Mouse (Mus musculus) retina, adult 2 months (tissue): Measurements from ENCODE around the gene Abcb4.
"Not testable (repeated sequence)": the region's sequence is repeated elsewhere in the genome, so short reads cannot be mapped to it uniquely, and the experiment has no call there.

Source experiments
- DNase-seq: peaks from one replicate; pipeline ENCODE4 v3.0.0-alpha.2; 2012; ENCODE audit warnings: low read depth, low spot score

Gene Abcb4

GRCm38 (mm10) chr5:8999108-8999507 lies 105.6 kb downstream of the Abcb4 start:
- DNase-seq = no peak

GRCm38 (mm10) chr5:9000006-9000405 lies 106.5 kb downstream of the Abcb4 start:
- DNase-seq = not testable (repeated sequence)

- DNase-seq = not testable (repeated sequence)
Measured at GRCm38 (mm10) chr5:9006585-9006984, 113.1 kb downstream of the Abcb4 start.
